Mouse (Mus musculus): ENCODE data around the gene Cep112. TPM values are rescaled to one million over a fixed set of nuclear protein-coding genes. Genes with fewer than 3 reads are reported as not detected.

Cep112 gene
- polyA plus RNA-seq, 1 experiment from 2014 or later = 14.6 TPM

GRCm38 (mm10) chr11:108475738-108476137 lies 50.7 kb downstream of the Cep112 start:
- Histone ChIP-seq H3K36me3 (ENCODE audit: control insufficient read depth, insufficient read depth, low read length) (no peaks in the 10 kb centered on the region), H3K4me1 (ENCODE audit: control insufficient read depth, insufficient read depth, low read length) (no peaks in the 10 kb centered on the region), H3K4me2 (ENCODE audit: low read length) (no peak overlapping the region), H3K9ac (ENCODE audit: low read length) (no peak overlapping the region), H3K27ac (ENCODE audit: low read depth, low read length) (no peak overlapping the region), H3K27me3 (replicated peaks; ENCODE audit: control insufficient read depth, insufficient read depth, low read length) (no peaks in the 10 kb centered on the region), H3K9me3 (replicated peaks; ENCODE audit: control insufficient read depth, low read length) (no peaks in the 10 kb centered on the region), H3K4me3 (ENCODE audit: low read depth, low read length) (no peak overlapping the region)
- ATAC-seq = no peak
- WGBS = 89% methylated on average over 7 of the region's 7 CpGs
- no peak for DNase-seq (ENCODE audit: low spot score)

- no peaks in the 10 kb centered on the region for H3K27me3 ChIP-seq (replicated peaks; ENCODE audit: control insufficient read depth, insufficient read depth, low read length)
- no peak overlapping the region for H3K4me2 ChIP-seq (ENCODE audit: low read length)
- H3K4me3 ChIP-seq (ENCODE audit: low read depth, low read length) = no peak overlapping the region
- DNase-seq (ENCODE audit: low spot score) (no peak), ATAC-seq (no peak)
- WGBS = 88% methylated on average over 1 of the region's 1 CpGs
- no peaks in the 10 kb centered on the region for H3K9me3 ChIP-seq (replicated peaks; ENCODE audit: control insufficient read depth, low read length)
- H3K36me3 ChIP-seq (ENCODE audit: control insufficient read depth, insufficient read depth, low read length) = no peaks in the 10 kb centered on the region
- no peak overlapping the region for H3K27ac ChIP-seq (ENCODE audit: low read depth, low read length)
- H3K4me1 ChIP-seq (ENCODE audit: control insufficient read depth, insufficient read depth, low read length) = no peaks in the 10 kb centered on the region
- H3K9ac ChIP-seq (ENCODE audit: low read length) = no peak overlapping the region
Observed at GRCm38 (mm10) chr11:108476226-108476625, 51.2 kb downstream of the Cep112 start.

- 77% methylated on average over 4 of the region's 4 CpGs for WGBS
- H3K4me2 ChIP-seq (ENCODE audit: low read length) = no peak overlapping the region
- H3K9me3 ChIP-seq (replicated peaks; ENCODE audit: control insufficient read depth, low read length) = no peaks in the 10 kb centered on the region
- no peaks in the 10 kb centered on the region for H3K4me1 ChIP-seq (ENCODE audit: control insufficient read depth, insufficient read depth, low read length)
- H3K4me3 ChIP-seq (ENCODE audit: low read depth, low read length) = no peak overlapping the region
- no peak overlapping the region for H3K27ac ChIP-seq (ENCODE audit: low read depth, low read length)
- H3K9ac ChIP-seq (ENCODE audit: low read length) = no peak overlapping the region
- DNase-seq (ENCODE audit: low spot score) (no peak), ATAC-seq (no peak)
- no peaks in the 10 kb centered on the region for H3K36me3 ChIP-seq (ENCODE audit: control insufficient read depth, insufficient read depth, low read length)
- no peaks in the 10 kb centered on the region for H3K27me3 ChIP-seq (replicated peaks; ENCODE audit: control insufficient read depth, insufficient read depth, low read length)
Observed at GRCm38 (mm10) chr11:108483976-108484375, 59.0 kb downstream of the Cep112 start.

GRCm38 (mm10) chr11:108488256-108488655 lies 63.3 kb downstream of the Cep112 start:
- WGBS = 90% methylated on average over 2 of the region's 2 CpGs
- no peak for ATAC-seq
- H3K4me2 ChIP-seq (ENCODE audit: low read length) = no peak overlapping the region
- H3K27me3 ChIP-seq (replicated peaks; ENCODE audit: control insufficient read depth, insufficient read depth, low read length) = no peaks in the 10 kb centered on the region
- H3K27ac ChIP-seq (ENCODE audit: low read depth, low read length) = no peak overlapping the region
- H3K4me1 ChIP-seq (ENCODE audit: control insufficient read depth, insufficient read depth, low read length) = no peaks in the 10 kb centered on the region
- no peak overlapping the region for H3K9ac ChIP-seq (ENCODE audit: low read length)
- no peaks in the 10 kb centered on the region for H3K36me3 ChIP-seq (ENCODE audit: control insufficient read depth, insufficient read depth, low read length)
- H3K4me3 ChIP-seq (ENCODE audit: low read depth, low read length) = no peak overlapping the region
- H3K9me3 ChIP-seq (replicated peaks; ENCODE audit: control insufficient read depth, low read length) = no peaks in the 10 kb centered on the region
- DNase-seq (ENCODE audit: low spot score) = no peak

- WGBS = 90% methylated on average over 4 of the region's 4 CpGs
- H3K4me1 ChIP-seq (ENCODE audit: control insufficient read depth, insufficient read depth, low read length) = no peaks in the 10 kb centered on the region
- H3K36me3 ChIP-seq (ENCODE audit: control insufficient read depth, insufficient read depth, low read length) = no peaks in the 10 kb centered on the region
- no peaks in the 10 kb centered on the region for H3K9me3 ChIP-seq (replicated peaks; ENCODE audit: control insufficient read depth, low read length)
- H3K9ac ChIP-seq (ENCODE audit: low read length) = no peak overlapping the region
- ATAC-seq (no peak), DNase-seq (ENCODE audit: low spot score) (no peak)
- H3K4me3 ChIP-seq (ENCODE audit: low read depth, low read length) = no peak overlapping the region
- no peak overlapping the region for H3K27ac ChIP-seq (ENCODE audit: low read depth, low read length)
- no peak overlapping the region for H3K4me2 ChIP-seq (ENCODE audit: low read length)
- H3K27me3 ChIP-seq (replicated peaks; ENCODE audit: control insufficient read depth, insufficient read depth, low read length) = no peaks in the 10 kb centered on the region
Observed at GRCm38 (mm10) chr11:108489863-108490262, 64.9 kb downstream of the Cep112 start.

- WGBS = 94% methylated on average over 5 of the region's 5 CpGs
- ATAC-seq = no peak
- H3K4me2 ChIP-seq (ENCODE audit: low read length) = no peak overlapping the region
- H3K9me3 ChIP-seq (replicated peaks; ENCODE audit: control insufficient read depth, low read length) = no peaks in the 10 kb centered on the region
- no peaks in the 10 kb centered on the region for H3K27me3 ChIP-seq (replicated peaks; ENCODE audit: control insufficient read depth, insufficient read depth, low read length)
- no peak for DNase-seq (ENCODE audit: low spot score)
- no peak overlapping the region for H3K9ac ChIP-seq (ENCODE audit: low read length)
- H3K4me3 ChIP-seq (ENCODE audit: low read depth, low read length) = no peak overlapping the region
- no peak overlapping the region for H3K27ac ChIP-seq (ENCODE audit: low read depth, low read length)
- no peaks in the 10 kb centered on the region for H3K36me3 ChIP-seq (ENCODE audit: control insufficient read depth, insufficient read depth, low read length)
- no peaks in the 10 kb centered on the region for H3K4me1 ChIP-seq (ENCODE audit: control insufficient read depth, insufficient read depth, low read length)
Observed at GRCm38 (mm10) chr11:108508190-108508589, 83.2 kb downstream of the Cep112 start.

- H3K9ac ChIP-seq (ENCODE audit: low read length) = no peak overlapping the region
- no peaks in the 10 kb centered on the region for H3K4me1 ChIP-seq (ENCODE audit: control insufficient read depth, insufficient read depth, low read length)
- H3K27ac ChIP-seq (ENCODE audit: low read depth, low read length) = no peak overlapping the region
- H3K36me3 ChIP-seq (ENCODE audit: control insufficient read depth, insufficient read depth, low read length) = no peaks in the 10 kb centered on the region
- WGBS = 75% methylated on average over 5 of the region's 5 CpGs
- H3K27me3 ChIP-seq (replicated peaks; ENCODE audit: control insufficient read depth, insufficient read depth, low read length) = no peaks in the 10 kb centered on the region
- ATAC-seq = no peak
- no peaks in the 10 kb centered on the region for H3K9me3 ChIP-seq (replicated peaks; ENCODE audit: control insufficient read depth, low read length)
- H3K4me2 ChIP-seq (ENCODE audit: low read length) = no peak overlapping the region
- no peak for DNase-seq (ENCODE audit: low spot score)
- H3K4me3 ChIP-seq (ENCODE audit: low read depth, low read length) = no peak overlapping the region
Observed at GRCm38 (mm10) chr11:108527725-108528363, 102.9 kb downstream of the Cep112 start.

- Histone ChIP-seq H3K4me1 (ENCODE audit: control insufficient read depth, insufficient read depth, low read length) (no peaks in the 10 kb centered on the region), H3K27me3 (replicated peaks; ENCODE audit: control insufficient read depth, insufficient read depth, low read length) (no peaks in the 10 kb centered on the region), H3K4me3 (ENCODE audit: low read depth, low read length) (no peak overlapping the region), H3K27ac (ENCODE audit: low read depth, low read length) (no peak overlapping the region), H3K9ac (ENCODE audit: low read length) (no peak overlapping the region), H3K9me3 (replicated peaks; ENCODE audit: control insufficient read depth, low read length) (no peaks in the 10 kb centered on the region), H3K36me3 (ENCODE audit: control insufficient read depth, insufficient read depth, low read length) (no peaks in the 10 kb centered on the region), H3K4me2 (ENCODE audit: low read length) (no peak overlapping the region)
- no peak for DNase-seq (ENCODE audit: low spot score)
- WGBS = 79% methylated on average over 1 of the region's 1 CpGs
- no peak for ATAC-seq
Observed at GRCm38 (mm10) chr11:108532901-108533300, 107.9 kb downstream of the Cep112 start.

GRCm38 (mm10) chr11:108534014-108534413 lies 109.0 kb downstream of the Cep112 start:
- H3K27me3 ChIP-seq (replicated peaks; ENCODE audit: control insufficient read depth, insufficient read depth, low read length) = no peaks in the 10 kb centered on the region
- H3K9me3 ChIP-seq (replicated peaks; ENCODE audit: control insufficient read depth, low read length) = no peaks in the 10 kb centered on the region
- no peaks in the 10 kb centered on the region for H3K4me1 ChIP-seq (ENCODE audit: control insufficient read depth, insufficient read depth, low read length)
- no peak overlapping the region for H3K27ac ChIP-seq (ENCODE audit: low read depth, low read length)
- ATAC-seq (no peak), DNase-seq (ENCODE audit: low spot score) (no peak)
- H3K9ac ChIP-seq (ENCODE audit: low read length) = no peak overlapping the region
- no peaks in the 10 kb centered on the region for H3K36me3 ChIP-seq (ENCODE audit: control insufficient read depth, insufficient read depth, low read length)
- WGBS = 97% methylated on average over 3 of the region's 3 CpGs
- H3K4me2 ChIP-seq (ENCODE audit: low read length) = no peak overlapping the region
- no peak overlapping the region for H3K4me3 ChIP-seq (ENCODE audit: low read depth, low read length)

Measured in forebrain, embryonic 14.5 days (tissue).